Mouse (Mus musculus): ENCODE measurements around the gene Pitpnm3.

DNA sequence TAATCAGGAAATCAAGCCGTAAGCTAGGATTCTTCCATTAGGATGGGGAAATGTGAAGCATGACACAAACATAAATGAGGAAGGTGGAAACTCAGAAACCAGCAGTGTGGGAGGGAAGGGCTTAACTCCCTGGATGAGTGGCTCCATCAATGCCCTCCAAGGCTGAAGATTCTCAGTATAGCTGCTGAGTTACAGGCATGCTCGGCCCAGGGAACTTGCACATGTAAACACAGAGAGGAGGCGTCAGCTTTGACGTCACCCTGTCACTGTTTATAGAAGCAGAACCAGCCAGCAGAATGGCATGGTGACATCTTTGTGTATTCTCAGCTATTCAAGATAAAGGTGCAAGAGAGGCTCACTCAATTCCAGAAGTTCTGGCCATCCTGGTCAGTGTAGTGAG, 48.7 kb upstream of the Pitpnm3 start:
- TF ChIP-seq CTCF (IDR thresholded peaks at IDR 0.05; ENCODE audit: low read depth): no peak
- no peak for TF ChIP-seq EP300 (IDR thresholded peaks at IDR 0.05; ENCODE audit: low read depth)

Data from liver, embryonic 14.5 days (tissue).